Mouse (Mus musculus): ENCODE data around the gene Ddx23. TPM values are rescaled to one million over a fixed set of nuclear protein-coding genes. Genes with fewer than 3 reads are reported as not detected.

The Ddx23 gene
- polyA plus RNA-seq (2017; shearing (Covaris generic)): 34.3 TPM

GRCm38 (mm10) chr15:98662567-98663545 is at the start of gene Ddx23:
TSS of gene Ddx23 (minus strand) at chr15:98662894.

GRCm38 (mm10) chr15:98707766-98708372 is 45.2 kb upstream of the Ddx23 start, which contains the start of gene Ccdc65:
TSS of gene Ccdc65 (plus strand) at chr15:98708207.

GRCm38 (mm10) chr15:98676940-98677728 is 14.4 kb upstream of the Ddx23 start, which contains the start of gene Rnd1:
TSS of gene Rnd1 (minus strand) at chr15:98677461.

DNA sequence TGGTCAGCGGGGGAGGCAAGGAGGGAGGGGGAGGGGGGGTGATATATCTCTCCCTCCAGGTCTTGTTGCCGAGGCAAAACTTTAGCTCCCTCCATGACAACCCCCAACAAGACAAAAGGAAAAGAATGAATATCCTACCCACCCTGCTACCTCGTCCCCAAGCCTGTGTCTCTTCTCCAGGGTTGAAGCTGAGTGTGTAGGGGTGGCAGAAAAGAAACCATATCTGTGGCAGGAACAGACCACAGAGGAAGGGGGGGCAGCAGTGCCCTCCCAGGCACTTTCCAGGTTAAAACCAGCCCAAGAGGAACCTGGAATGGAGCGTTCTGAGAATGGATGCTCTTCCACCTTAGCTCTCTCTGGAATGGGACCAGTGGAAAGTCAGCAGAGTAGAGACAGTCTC is 32.2 kb downstream of the Ddx23 start, which contains the start of gene Cacnb3:
Gene Cacnb3 (plus strand): TSS at position 301 of the 400 bp plus-strand sequence.

DNA sequence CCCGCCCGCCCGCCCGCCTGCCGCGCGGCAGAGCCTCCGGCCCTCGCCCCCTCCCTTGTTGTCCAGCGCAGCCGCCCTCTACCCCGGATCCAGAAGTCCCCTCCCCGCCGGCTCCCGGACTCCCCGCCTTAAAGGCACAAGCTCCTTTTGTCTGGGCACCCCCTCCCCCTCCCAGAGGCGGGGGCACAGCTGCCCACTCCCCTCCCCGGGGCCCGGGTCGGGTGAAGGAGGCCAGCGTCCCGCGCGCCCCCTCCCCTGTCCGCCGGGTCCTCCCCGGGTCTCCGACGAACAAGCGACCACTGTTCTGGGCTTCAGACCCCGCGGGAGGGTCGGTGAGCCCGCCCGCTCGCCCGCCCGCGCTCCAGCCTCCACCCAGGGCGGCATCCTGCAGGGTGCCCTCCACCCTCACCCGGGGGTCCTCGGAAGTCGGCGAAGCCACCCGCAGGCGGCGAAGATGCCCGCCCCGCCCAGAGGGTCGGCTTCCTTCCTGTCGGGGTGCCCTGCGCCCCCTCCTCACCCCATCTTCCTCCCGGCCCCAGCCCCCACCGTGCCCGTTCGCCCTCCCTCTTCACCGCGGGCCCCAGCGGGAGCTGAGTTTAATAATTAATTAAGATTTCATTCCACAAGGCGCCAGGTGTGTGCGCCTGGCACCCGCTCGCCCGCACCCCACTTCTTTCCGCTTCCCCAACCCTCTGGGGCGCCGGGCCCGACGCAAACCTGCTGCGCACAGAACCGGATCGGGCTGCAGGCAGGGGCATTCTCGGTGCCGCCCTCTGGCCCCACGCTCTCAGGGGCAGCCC is 53.2 kb downstream of the Ddx23 start, which contains the start of gene Adcy6:
Gene Adcy6 (minus strand): TSS at position 746 of the 800 bp plus-strand sequence.

Other genes with a start within 250 kb of the Ddx23 start
- not detected for gene Olfr282, start 231.7 kb downstream of the Ddx23 start, polyA plus RNA-seq (2017; shearing (Covaris generic))
- gene Olfr281, start 210.3 kb downstream of the Ddx23 start, polyA plus RNA-seq (2017; shearing (Covaris generic)): not detected
- not detected for gene OR5BS1P, start 193.0 kb downstream of the Ddx23 start, polyA plus RNA-seq (2017; shearing (Covaris generic))
- not detected for gene Lalba, start 180.2 kb downstream of the Ddx23 start, polyA plus RNA-seq (2017; shearing (Covaris generic))
- gene Olfr279, start 170.5 kb downstream of the Ddx23 start, polyA plus RNA-seq (2017; shearing (Covaris generic)): 0.25 TPM
- gene Kansl2, start 128.6 kb downstream of the Ddx23 start, polyA plus RNA-seq (2017; shearing (Covaris generic)): 105 TPM
- 165 TPM for gene Ccnt1, start 92.0 kb downstream of the Ddx23 start, polyA plus RNA-seq (2017; shearing (Covaris generic))
- gene 4930415O20Rik, start 91.9 kb downstream of the Ddx23 start, polyA plus RNA-seq (2017; shearing (Covaris generic)): not detected
- gene Adcy6, start 52.8 kb downstream of the Ddx23 start, polyA plus RNA-seq (2017; shearing (Covaris generic)): 5.3 TPM
- gene Cacnb3, start 32.1 kb downstream of the Ddx23 start, polyA plus RNA-seq (2017; shearing (Covaris generic)): 0.97 TPM
- 2.2 TPM for gene Rnd1, start 14.6 kb upstream of the Ddx23 start, polyA plus RNA-seq (2017; shearing (Covaris generic))
- not detected for gene Ccdc65, start 45.3 kb upstream of the Ddx23 start, polyA plus RNA-seq (2017; shearing (Covaris generic))
- 0.81 TPM for gene Fkbp11, start 65.3 kb upstream of the Ddx23 start, polyA plus RNA-seq (2017; shearing (Covaris generic))
- 120 TPM for gene Arf3, start 100.3 kb upstream of the Ddx23 start, polyA plus RNA-seq (2017; shearing (Covaris generic))
- not detected for gene Wnt10b, start 115.3 kb upstream of the Ddx23 start, polyA plus RNA-seq (2017; shearing (Covaris generic))
- not detected for gene Wnt1, start 127.0 kb upstream of the Ddx23 start, polyA plus RNA-seq (2017; shearing (Covaris generic))
- gene Ddn, start 146.6 kb upstream of the Ddx23 start, polyA plus RNA-seq (2017; shearing (Covaris generic)): not detected
- gene Prkag1, start 168.6 kb upstream of the Ddx23 start, polyA plus RNA-seq (2017; shearing (Covaris generic)): 121 TPM
- 32.4 TPM for gene Kmt2d, start 208.3 kb upstream of the Ddx23 start, polyA plus RNA-seq (2017; shearing (Covaris generic))
- 39.4 TPM for gene Rhebl1, start 231.6 kb upstream of the Ddx23 start, polyA plus RNA-seq (2017; shearing (Covaris generic))
- not detected for gene Dhh, start 235.6 kb upstream of the Ddx23 start, polyA plus RNA-seq (2017; shearing (Covaris generic))